Mouse (Mus musculus): ENCODE measurements around the gene Ror1. TPM values are rescaled to one million over a fixed set of nuclear protein-coding genes. Genes with fewer than 3 reads are reported as not detected.

Ror1 gene
- total and polyA plus RNA-seq, 2 experiments from 2014 or later: 0.73 to 2.8 TPM

DNA sequence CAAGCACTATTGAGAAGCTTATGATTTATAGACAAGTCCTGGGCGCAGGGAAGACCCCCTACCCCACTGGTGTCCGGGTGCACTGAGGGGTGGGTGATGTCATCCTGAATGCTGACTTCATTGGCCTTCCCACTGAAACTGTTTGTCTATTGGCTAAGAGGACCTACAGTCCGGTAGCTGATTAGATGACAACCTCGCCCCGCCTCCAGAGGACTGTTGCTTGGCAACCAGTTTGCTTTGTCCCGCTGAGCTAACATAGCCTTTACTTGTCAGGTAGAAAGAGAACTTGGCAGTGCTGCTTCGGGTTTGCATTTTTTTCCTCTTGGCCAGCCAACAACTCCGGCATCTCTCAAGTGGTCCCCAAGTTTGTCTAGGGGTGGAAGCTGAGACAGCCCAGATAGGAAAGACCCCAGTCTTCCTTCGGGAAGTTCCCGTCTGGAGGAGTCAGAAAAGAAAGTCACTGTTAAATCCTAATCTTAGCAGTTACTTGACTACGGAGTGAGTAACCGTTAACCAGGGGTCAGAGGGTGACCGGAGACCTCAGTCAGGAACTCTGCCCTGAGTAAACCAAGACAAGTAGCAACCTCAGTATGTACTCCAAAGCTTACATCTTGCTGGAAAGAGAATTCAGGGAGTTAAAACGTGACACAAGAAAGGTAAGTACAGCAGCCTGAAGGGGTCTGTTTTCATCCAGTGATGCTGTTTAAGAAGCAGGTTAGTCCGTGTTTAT, 383.2 kb downstream of the Ror1 start, which contains the start of gene Ube2u:
Gene Ube2u, plus strand, starts transcription at position 258 of the 730 bp plus-strand sequence.
- Histone ChIP-seq H3K36me3 (ENCODE audit: insufficient read depth, low read length) (no peaks in the 10 kb centered on the region), H3K9ac (replicated peaks; ENCODE audit: low read length, poor library complexity, severe bottlenecking) (0 out of 2 replicates have a peak within 1 kb of the TSS, but pooled peaks have one; percentile 24), H3K27me3 (ENCODE audit: insufficient read depth, low read length) (no peaks in the 10 kb centered on the region), H3K4me3 (ENCODE audit: low read depth, low read length) (peak within 1 kb of the TSS; percentile 25; the same call in 1 of the 2 replicates), H3K9me3 (ENCODE audit: low read length) (no peaks in the 10 kb centered on the region), H3K27ac (ENCODE audit: low read depth, low read length) (no peak within 1 kb of the TSS), H3K4me2 (ENCODE audit: low read depth, low read length, poor library complexity, severe bottlenecking) (peak within 1 kb of the TSS; percentile 45), H3K4me1 (ENCODE audit: insufficient read depth, low read length) (no peaks in the 10 kb centered on the region)
- WGBS: 21% methylated on average over 15 of the region's 15 CpGs
- DNase-seq (ENCODE audit: low spot score): peak; percentile 85
- ATAC-seq (ENCODE audit: low FRiP score): peak; percentile 92
- no peak for TF ChIP-seq CTCF (IDR thresholded peaks at IDR 0.05)

DNA sequence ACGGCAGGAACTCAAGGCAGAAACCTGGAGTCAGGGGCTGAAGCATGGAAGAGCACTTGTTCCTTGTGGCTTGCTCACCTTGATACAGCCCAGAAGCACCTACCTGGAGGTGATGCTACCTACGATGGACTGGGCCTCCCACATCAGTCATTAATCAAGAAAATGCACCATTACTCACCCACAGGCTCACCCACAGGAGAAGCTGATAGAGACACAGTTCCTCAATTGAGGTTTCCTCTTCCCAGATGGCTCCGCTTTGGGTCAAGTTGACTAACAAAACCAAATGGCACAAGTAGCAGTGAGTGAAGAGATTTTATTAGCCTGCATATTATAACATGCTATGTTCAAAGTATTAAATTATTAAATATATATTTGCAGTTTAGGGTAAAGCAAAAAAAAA, 392.9 kb downstream of the Ror1 start:
- H3K27me3 ChIP-seq (ENCODE audit: insufficient read depth, low read length): no peaks in the 10 kb centered on the region
- H3K4me1 ChIP-seq (ENCODE audit: insufficient read depth, low read length): no peaks in the 10 kb centered on the region
- ATAC-seq (ENCODE audit: low FRiP score) (no peak), DNase-seq (ENCODE audit: low spot score) (no peak)
- H3K9me3 ChIP-seq (ENCODE audit: low read length): no peaks in the 10 kb centered on the region
- H3K4me2 ChIP-seq (ENCODE audit: low read depth, low read length, poor library complexity, severe bottlenecking): no peak overlapping the region
- no peak overlapping the region for H3K4me3 ChIP-seq (ENCODE audit: low read depth, low read length)
- no peak for TF ChIP-seq CTCF (IDR thresholded peaks at IDR 0.05)
- no peaks in the 10 kb centered on the region for H3K36me3 ChIP-seq (ENCODE audit: insufficient read depth, low read length)
- H3K27ac ChIP-seq (ENCODE audit: low read depth, low read length): no peak overlapping the region
- WGBS: 95% methylated on average over 3 of the region's 3 CpGs
- H3K9ac ChIP-seq (replicated peaks; ENCODE audit: low read length, poor library complexity, severe bottlenecking): no peak overlapping the region

Other genes starting within 250 kb of the Ror1 start
- gene Pgm1, start 166.4 kb upstream of the Ror1 start, total RNA-seq (2014; rRNA removed): 103 and 112 TPM in 2 replicates
- gene Pgm1, start 166.4 kb upstream of the Ror1 start, polyA plus RNA-seq (2015; fragmentation: Nextera tagmentation; extraction: Ambion mirVana): 106 and 114 TPM in 2 replicates
- 2.9 and 6.4 TPM in 2 replicates for gene Itgb3bp, start 166.0 kb upstream of the Ror1 start, total RNA-seq (2014; rRNA removed)
- gene Itgb3bp, start 166.0 kb upstream of the Ror1 start, polyA plus RNA-seq (2015; fragmentation: Nextera tagmentation; extraction: Ambion mirVana): 6.6 and 8.8 TPM in 2 replicates